Mouse (Mus musculus) testis, postnatal 10 days (tissue): ENCODE results near the gene Asic2.

Experiments used
- DNase-seq: peaks from one replicate; pipeline ENCODE4 v3.0.0; 2021; ENCODE audit warnings: low spot score

Asic2 gene

DNA sequence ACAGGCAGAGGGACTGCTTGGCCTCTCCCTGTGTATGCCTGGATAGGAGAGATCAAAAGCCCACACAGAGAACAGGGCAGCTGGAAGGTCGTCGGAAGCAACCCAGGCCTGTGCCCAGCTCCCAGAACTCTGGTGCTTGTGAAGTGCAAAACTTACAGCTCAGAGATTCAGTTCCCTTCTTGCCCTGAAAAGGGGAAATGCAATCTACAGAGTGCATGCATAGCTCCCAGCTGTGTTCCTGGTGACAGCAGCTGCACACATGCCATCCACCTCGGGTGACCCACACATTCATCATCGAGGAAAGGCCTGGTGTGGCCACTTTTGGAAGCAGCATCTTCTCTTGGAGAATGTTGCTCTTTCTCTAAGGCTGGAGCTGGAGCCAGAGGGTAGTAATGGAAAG is 13.9 kb downstream of the Asic2 start:
- DNase-seq, result no peak

GRCm38 (mm10) chr11:81948021-81948420 is 20.2 kb downstream of the Asic2 start:
- no peak for DNase-seq

- no peak for DNase-seq
Measured at GRCm38 (mm10) chr11:81942167-81942566, 26.1 kb downstream of the Asic2 start.

GRCm38 (mm10) chr11:81940988-81941387 is 27.3 kb downstream of the Asic2 start:
- DNase-seq, result peak; percentile 45

DNA sequence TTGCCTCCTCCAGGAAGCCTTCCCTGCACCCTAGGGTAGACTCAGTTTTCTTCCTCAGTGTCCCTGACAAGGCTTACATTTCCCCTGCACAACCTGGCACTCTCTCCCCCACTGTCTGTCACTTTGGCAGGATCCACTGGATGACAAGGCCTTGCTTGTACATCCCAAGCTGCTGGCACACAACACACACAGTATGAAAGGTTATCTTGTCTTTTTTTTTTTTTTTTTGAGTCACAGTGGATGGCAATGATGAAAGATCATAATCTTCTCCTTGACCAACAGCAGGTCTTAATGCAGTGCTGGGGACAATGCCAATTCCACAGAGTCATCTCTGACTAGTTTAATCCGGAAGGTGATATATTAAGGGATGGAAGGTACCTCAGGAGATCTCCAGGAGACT is 30.7 kb downstream of the Asic2 start:
- no peak for DNase-seq

GRCm38 (mm10) chr11:81926393-81926792 is 41.9 kb downstream of the Asic2 start:
- DNase-seq, result no peak

- DNase-seq, result no peak
Measured at GRCm38 (mm10) chr11:81923626-81924025, 44.6 kb downstream of the Asic2 start.

DNA sequence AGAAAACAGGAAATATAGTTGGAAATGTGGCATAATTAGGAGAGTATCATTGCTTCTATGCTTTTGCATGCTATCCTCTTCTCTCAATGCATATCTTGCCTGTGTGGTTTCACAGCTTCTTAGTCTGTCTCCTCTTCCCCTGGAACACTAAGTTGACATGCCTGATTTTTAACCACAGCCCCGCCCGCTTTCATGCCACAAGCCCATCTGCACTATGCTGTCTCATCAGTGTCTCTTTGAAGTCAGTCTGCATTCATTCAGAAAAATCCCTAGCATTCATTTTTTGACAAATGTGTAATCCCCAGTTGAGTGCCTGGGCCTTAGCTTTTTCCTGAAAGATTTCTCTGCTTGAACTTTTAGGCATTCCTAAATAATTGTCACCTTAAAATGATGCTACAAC is 45.2 kb downstream of the Asic2 start:
- DNase-seq, result no peak

DNA sequence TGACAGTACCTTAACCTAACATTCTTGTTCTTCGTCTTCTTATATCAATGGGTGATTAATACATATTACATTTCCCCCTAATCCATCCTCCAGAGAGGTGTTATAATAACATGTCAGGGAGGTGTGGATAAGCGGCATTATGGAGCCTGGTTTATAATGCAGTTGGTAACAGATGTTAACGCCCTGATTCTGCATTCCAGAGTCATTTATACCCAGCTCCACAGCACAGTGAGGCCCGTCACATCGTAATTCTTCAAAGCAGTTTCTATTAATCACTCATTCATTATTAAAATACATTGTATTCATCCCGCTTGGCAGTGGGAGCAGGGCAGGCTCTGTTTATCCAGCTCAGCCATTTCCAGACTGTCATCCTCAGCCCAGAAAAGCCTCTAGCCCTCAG is 52.8 kb downstream of the Asic2 start:
- no peak for DNase-seq

DNA sequence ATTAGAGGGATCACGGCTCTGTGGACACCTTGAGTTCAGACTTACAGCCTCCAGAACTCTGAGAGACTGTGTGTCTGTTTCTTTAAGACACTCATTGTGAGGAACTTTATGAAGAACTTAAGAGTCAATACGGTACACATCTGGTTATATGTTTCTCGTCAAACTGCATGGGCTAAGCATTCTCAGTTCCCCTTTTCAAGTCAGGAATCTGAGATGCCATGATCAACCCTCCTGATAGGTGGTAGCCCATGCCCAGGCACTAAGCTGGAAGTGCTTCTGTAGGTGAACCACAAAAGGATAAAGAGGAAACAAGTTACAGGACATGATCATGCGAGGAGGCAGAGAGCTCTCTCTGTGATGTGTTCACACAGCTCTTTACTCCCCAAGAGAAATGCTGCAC is 55.2 kb downstream of the Asic2 start:
- DNase-seq, result no peak

GRCm38 (mm10) chr11:81909397-81909894 is 58.8 kb downstream of the Asic2 start:
- DNase-seq, result no peak

DNA sequence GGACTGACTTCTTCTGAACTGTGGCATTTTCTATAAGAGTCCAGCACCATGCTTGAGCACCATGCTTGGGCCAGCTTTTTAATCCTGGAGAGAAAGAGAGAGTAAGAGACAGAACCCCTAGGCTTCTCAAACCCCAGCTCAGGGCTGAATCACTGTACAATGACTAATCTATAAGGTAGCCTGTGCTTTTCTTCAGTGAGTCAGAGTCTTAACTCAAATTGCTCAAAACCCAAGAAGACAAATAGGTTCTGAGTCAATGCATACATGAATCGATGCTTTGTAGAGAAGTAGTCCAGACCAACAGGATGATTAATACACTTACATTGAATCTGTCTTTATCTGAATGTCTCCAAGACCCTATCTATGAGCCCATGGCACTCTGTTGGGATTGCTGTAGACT is 59.5 kb downstream of the Asic2 start:
- DNase-seq, result no peak

DNA sequence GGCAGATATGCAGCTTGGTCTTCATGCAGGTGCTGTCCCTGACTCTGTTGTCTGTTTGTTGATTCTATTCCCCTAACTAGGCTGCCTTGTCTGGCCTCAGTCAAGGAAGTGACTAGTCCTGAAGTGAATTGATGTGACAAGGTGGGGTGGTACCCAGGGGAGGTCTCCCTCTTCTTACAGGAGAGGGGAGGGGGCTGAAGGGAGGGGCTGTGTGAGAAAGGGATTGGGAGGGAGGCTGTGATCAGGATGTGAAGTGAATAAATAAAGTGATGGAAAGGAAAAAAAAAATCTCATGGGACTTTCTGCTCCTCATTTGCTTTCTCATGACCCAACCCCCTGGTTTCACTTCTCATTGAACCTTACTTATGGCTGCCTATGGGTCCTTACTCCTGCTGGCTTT is 65.9 kb downstream of the Asic2 start:
- no peak for DNase-seq

GRCm38 (mm10) chr11:81897547-81898354 is 70.5 kb downstream of the Asic2 start:
- DNase-seq, result no peak

DNA sequence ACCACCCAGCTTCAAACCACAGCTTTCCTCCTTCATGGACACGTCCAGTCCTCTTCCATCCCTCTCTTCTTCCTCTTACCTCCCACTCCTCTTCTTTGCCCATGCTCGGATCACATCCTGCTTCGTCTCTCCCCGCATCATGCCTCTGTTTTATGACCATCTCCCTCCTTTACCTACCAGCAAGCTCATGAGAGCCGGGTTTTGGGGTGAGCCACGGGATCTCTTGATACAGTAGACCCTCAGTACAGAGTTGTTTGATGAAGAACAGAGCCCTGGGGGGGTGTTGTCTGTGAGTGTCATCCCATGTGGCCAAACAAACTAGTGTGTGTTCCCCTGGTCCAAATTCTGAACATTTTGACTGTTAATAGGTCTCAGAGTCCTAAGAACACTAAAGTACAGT is 71.7 kb downstream of the Asic2 start:
- no peak for DNase-seq

DNA sequence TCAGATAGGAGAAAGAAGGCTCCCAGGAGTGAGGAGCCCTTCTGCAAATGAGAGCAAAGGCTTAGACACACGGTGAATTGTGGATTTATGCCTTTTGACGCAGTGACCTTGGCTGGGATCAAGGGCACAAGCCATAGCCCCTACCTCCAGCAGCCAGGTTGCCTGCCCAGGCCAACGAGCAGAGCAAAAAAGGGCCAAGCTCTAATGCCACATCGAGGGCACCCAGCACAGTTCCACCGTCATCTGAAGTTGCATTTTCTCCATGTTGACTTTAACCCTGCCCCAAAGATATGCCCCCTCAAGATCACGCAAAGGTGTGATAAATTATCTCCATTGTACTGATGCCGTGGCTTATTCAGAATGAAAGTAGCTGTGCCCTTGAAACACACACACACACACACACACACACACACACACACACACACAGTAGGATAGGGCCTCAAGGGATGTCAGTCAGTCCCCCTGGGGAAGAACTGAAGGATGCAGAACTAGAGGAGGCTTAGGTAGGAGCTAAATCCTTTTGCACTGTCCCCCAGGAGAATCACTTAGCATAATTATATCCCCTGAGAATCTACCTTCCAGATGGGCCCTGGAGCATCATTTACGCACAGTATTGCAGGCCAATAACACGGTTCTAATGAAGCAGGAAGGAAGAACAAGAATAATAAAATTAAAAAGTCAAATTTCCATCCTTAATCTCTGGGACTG is 96.6 kb downstream of the Asic2 start:
- no peak for DNase-seq

DNA sequence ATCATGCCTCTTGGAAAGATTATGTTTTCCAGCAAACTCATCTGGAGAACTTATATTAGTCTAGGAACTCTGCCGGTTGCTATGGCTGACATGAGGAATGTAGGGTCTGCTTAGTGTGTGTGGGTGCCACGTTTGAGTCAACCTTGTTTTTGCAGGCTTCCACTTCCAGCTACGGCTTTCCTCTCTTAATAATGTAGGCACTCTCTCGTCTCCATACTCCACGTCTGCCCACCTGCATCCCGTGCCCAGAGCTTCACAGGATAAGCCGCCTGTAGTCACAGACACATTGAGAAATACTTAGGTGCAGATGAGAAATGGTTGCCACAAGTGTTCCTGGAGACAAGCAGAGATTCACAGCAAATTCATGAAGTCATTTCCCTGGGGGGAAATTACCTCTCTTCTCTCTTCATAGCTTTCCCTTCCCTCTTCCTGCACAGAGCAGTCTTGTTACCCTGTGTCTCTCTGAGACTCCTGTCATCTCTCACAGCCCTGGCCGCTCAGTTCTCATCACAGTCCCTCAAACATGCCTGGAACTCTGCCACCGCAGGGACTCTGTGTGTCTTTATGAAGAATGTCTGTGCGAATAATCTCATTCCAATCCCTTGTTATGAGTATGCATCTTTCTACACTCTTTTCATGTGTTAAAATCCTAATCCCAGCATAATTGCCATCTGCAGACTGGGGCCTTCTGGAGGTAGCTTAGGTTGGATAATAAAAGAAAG is 102.4 kb downstream of the Asic2 start:
- DNase-seq, result no peak

DNA sequence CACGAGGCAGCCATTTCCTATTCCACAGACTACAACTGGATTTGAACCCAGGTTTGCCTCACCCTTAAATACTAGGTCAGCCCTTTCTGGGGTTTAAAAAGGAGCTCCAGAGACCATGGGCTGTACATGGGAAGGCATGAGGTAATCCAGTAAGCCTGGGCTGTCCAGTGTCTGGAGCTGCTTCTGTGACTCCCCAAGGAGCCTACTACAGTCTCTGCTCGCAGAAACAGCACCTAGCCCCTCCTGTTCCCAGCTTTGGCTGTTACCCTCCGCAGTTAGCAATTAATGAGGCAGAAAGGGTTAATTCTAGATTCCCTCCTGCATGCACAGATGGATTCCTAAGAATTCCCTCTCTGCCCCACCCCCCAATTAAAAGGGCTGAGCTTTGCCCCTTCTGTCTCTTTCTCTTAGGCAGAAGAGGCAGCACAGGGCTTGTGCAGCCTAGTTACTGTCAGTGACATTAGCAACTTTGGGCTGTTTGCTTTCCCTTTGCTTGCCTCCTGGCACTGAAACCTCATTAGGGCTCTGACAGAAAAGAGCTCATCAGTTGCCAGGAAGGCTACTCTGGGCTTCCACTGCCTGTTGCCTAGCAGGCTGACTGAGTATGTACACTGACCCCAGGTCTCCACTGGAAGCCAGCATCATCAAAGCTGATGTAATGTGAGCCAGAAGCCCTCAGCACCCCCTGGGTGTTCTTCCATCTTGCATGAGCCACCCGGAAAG is 107.8 kb downstream of the Asic2 start, which contains the start of gene 5530401A14Rik:
TSS of gene 5530401A14Rik (plus strand) at position 424 of the 723 bp plus-strand sequence.
- no peak for DNase-seq

GRCm38 (mm10) chr11:81847773-81848490 is 120.3 kb downstream of the Asic2 start:
- DNase-seq, result no peak

DNA sequence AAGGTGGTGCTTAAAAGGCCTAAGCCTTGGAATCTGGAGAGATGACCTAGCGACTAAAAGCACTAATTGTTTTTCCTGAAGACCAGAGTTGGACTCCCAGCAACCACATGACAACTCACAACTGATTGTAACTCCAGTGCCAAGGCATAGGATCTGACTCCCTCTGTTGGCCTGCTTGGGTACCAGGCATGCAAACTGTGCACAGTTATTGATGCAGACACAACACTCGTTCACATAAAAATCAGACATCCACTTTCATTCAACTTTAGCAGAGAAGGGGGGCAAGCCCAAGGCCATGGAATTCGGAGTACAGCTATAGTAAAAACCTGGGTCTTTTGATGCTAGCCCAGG is 122.6 kb downstream of the Asic2 start:
- no peak for DNase-seq

GRCm38 (mm10) chr11:81845010-81845685 is 123.1 kb downstream of the Asic2 start:
- no peak for DNase-seq
